Mouse (Mus musculus) intestine, embryonic 15.5 days (tissue): ENCODE measurements at regions not wholly inside any gene's neighbourhood (a gene's known extent, or its start where the extent isn't known, plus 50 kb on each side); places are given as distances from the start of the nearest gene placed in this dataset.

Experiments used
- ATAC-seq: fragments of 200-750 bp; cut with Nextera tagmentation; 2 replicates; pipeline ENCODE4 v1.8.0; 2017; ENCODE audit warnings: moderate TSS enrichment, moderate library complexity
- H3K27ac ChIP-seq: fragments of 300-500 bp; sonication (generic); 2 replicates; pipeline ENCODE4 v1.5.1; 2015; ENCODE audit warnings: mild to moderate bottlenecking, inconsistent platforms
- H3K27me3 ChIP-seq: fragments of 300-500 bp; sonication (generic); replicated peaks from 2 replicates; pipeline ENCODE4 v1.6.1; 2015; ENCODE audit warnings: inconsistent platforms
- H3K36me3 ChIP-seq: fragments of 300-500 bp; sonication (generic); 2 replicates; pipeline ENCODE4 v1.6.1; 2015; ENCODE audit warnings: inconsistent platforms
- H3K4me1 ChIP-seq: fragments of 300-500 bp; sonication (generic); replicated peaks from 2 replicates; pipeline ENCODE4 v1.6.1; 2015; ENCODE audit warnings: inconsistent platforms
- H3K4me2 ChIP-seq: fragments of 300-500 bp; sonication (generic); replicated peaks from 2 replicates; pipeline ENCODE4 v1.6.1; 2015; ENCODE audit warnings: mild to moderate bottlenecking, inconsistent platforms
- H3K4me3 ChIP-seq: fragments of 300-500 bp; sonication (generic); replicated peaks from 2 replicates; pipeline ENCODE4 v1.5.1; 2015; ENCODE audit warnings: inconsistent platforms
- H3K9ac ChIP-seq: fragments of 300-500 bp; sonication (generic); 2 replicates; pipeline ENCODE4 v1.6.1; 2015; ENCODE audit warnings: inconsistent platforms
- H3K9me3 ChIP-seq: fragments of 300-500 bp; sonication (generic); 2 replicates; pipeline ENCODE4 v1.6.1; 2016; ENCODE audit warnings: inconsistent platforms
- WGBS: fragments of 180-500 bp; shearing (Covaris S2); methylation state at CpG from one replicate; pipeline ENCODE4 v1.1.7; 2015; 5-methylcytosine and 5-hydroxymethylcytosine counted together

- H3K36me3 ChIP-seq, result no peaks in the 10 kb centered on the region
- no peaks in the 10 kb centered on the region for H3K9me3 ChIP-seq
- H3K4me2 ChIP-seq, result no peak overlapping the region
- no peak overlapping the region for H3K9ac ChIP-seq
- no peak overlapping the region for H3K27ac ChIP-seq
- H3K4me1 ChIP-seq, result 0 out of 2 replicates have a peak, but pooled peaks cover 2% of the 10 kb centered on the region
- H3K4me3 ChIP-seq, result no peak overlapping the region
- no peaks in the 10 kb centered on the region for H3K27me3 ChIP-seq
- ATAC-seq, result no peak; the same call in 1 of the 2 replicates
- 66% methylated on average over 8 of the region's 8 CpGs for WGBS
These were observed 71.2 kb downstream of the Itgb2l start for GRCm38 (mm10) chr16:96372021-96372751.

GRCm38 (mm10) chr16:96371117-96371516 lies 72.3 kb downstream of the Itgb2l start:
- ATAC-seq, result peak; percentile 65
- Histone ChIP-seq H3K9me3 (no peaks in the 10 kb centered on the region), H3K27me3 (no peaks in the 10 kb centered on the region), H3K9ac (no peak overlapping the region), H3K27ac (no peak overlapping the region), H3K4me3 (no peak overlapping the region), H3K4me1 (0 out of 2 replicates have a peak, but pooled peaks cover 2% of the 10 kb centered on the region), H3K4me2 (no peak overlapping the region), H3K36me3 (no peaks in the 10 kb centered on the region)
- 67% methylated on average over 3 of the region's 3 CpGs for WGBS

GRCm38 (mm10) chr16:96370213-96370612 lies 73.2 kb downstream of the Itgb2l start:
- WGBS, result 47% methylated on average over 2 of the region's 2 CpGs
- Histone ChIP-seq H3K27ac (peak overlapping the region; percentile 24; the same call in 1 of the 2 replicates), H3K4me3 (no peak overlapping the region)

More at GRCm38 (mm10) chr16:96370213-96370612, 73.2 kb downstream of the Itgb2l start:
- Histone ChIP-seq H3K27me3 (no peaks in the 10 kb centered on the region), H3K4me1 (0 out of 2 replicates have a peak, but pooled peaks cover 2% of the 10 kb centered on the region), H3K36me3 (no peaks in the 10 kb centered on the region), H3K9me3 (no peaks in the 10 kb centered on the region), H3K9ac (no peak overlapping the region), H3K4me2 (no peak overlapping the region)
- ATAC-seq, result peak; percentile 80
